Comparison of ENCODE assay signal across 14 mouse cellular contexts in the genomic region with DNA sequence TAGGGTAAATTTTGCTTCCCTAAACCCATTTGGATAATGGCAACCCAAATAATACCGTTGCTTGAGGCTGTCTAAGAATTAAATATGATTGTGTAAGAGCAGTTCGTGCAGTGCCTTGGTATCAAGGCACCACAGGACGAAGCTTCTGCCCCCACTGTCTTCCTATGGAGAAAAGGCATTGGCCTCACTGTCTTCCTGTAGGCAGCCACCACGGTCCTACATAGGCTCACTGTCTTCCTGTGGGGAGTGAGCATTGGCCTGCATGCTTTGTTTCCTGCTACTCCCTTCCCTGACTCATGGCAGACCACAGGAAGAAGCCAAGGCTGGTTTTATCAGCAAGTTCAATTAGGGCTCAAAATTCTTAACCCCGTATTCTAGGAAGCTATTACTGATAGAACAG.
"Had no signal": no experiment of that assay in that cellular context is flagged by ENCODE, and none has a peak within 500 bp of the region (broad histone marks: within the 10 kb centered on the region; RNA-seq: fewer than 3 reads in every experiment).

No protein-coding gene starts in this region.

- DNase-seq: kidney, postnatal 4 days; left cerebral cortex, postnatal 4 days; lung, adult 18-20 months; retina, postnatal 1 day; right cerebral cortex, postnatal 4 days; thymus, postnatal 4 days had no signal

- H3K27me3 ChIP-seq: neural tube, embryonic 12.5 days had no signal

- H3K9ac ChIP-seq: limb, embryonic 13.5 days; liver, embryonic 14.5 days; midbrain, embryonic 15.5 days; neural tube, embryonic 12.5 days had no signal

- H3K4me3 ChIP-seq: layer of hippocampus, adult 2 months; limb, embryonic 13.5 days; midbrain, embryonic 15.5 days; neural tube, embryonic 12.5 days had no signal

- H3K9me3 ChIP-seq: limb, embryonic 13.5 days; midbrain, embryonic 15.5 days; neural tube, embryonic 12.5 days had no signal

- H3K27ac ChIP-seq: kidney, postnatal 0 days; layer of hippocampus, adult 2 months; limb, embryonic 13.5 days; liver, embryonic 14.5 days; midbrain, embryonic 15.5 days; neural tube, embryonic 12.5 days had no signal

- ATAC-seq: intestine, postnatal 0 days; midbrain, embryonic 15.5 days had no signal

- H3K4me2 ChIP-seq: limb, embryonic 13.5 days; midbrain, embryonic 11.5 days; midbrain, embryonic 15.5 days; neural tube, embryonic 12.5 days had no signal

- H3K36me3 ChIP-seq: limb, embryonic 13.5 days; midbrain, embryonic 15.5 days; neural tube, embryonic 12.5 days had no signal
